Mouse (Mus musculus) heart, postnatal 0 days (tissue): Measurements from ENCODE around the gene Frzb. TPM values are rescaled to one million over a fixed set of nuclear protein-coding genes. Genes with fewer than 3 reads are reported as not detected.

Experiments
- ATAC-seq: fragments of 200-750 bp; cut with Nextera tagmentation; 2 replicates; pipeline ENCODE4 v1.8.0; 2017; ENCODE audit warnings: low read depth, moderate number of reproducible peaks, moderate library complexity; ENCODE audit not compliant: insufficient read depth
- DNase-seq: peaks from one replicate; pipeline ENCODE4 v3.0.0-alpha.2; 2016; ENCODE audit warnings: low spot score
- H3K27ac ChIP-seq: fragments of 300-500 bp; sonication (generic); 2 replicates; pipeline ENCODE4 v1.5.1; 2014; ENCODE audit warnings: low read depth, mild to moderate bottlenecking
- H3K27me3 ChIP-seq: fragments of 300-500 bp; sonication (generic); 2 replicates; pipeline ENCODE4 v1.6.1; 2014; ENCODE audit warnings: low read length, mixed read lengths; ENCODE audit not compliant: control insufficient read depth, insufficient read depth
- H3K36me3 ChIP-seq: fragments of 300-500 bp; sonication (generic); replicated peaks from 2 replicates; pipeline ENCODE4 v1.6.1; 2014; ENCODE audit warnings: low read length, mixed read lengths; ENCODE audit not compliant: control insufficient read depth, insufficient read depth
- H3K4me1 ChIP-seq: fragments of 300-500 bp; sonication (generic); 2 replicates; pipeline ENCODE4 v1.6.1; 2014; ENCODE audit warnings: antibody characterized with exemption; ENCODE audit not compliant: control insufficient read depth, insufficient read depth
- H3K4me2 ChIP-seq: fragments of 300-500 bp; sonication (generic); 2 replicates; pipeline ENCODE4 v1.6.1; 2014; ENCODE audit warnings: low read depth, mild to moderate bottlenecking, low read length, moderate library complexity
- H3K4me3 ChIP-seq: fragments of 300-500 bp; sonication (generic); 2 replicates; pipeline ENCODE4 v1.5.1; 2014; ENCODE audit warnings: low read depth, low read length
- H3K9ac ChIP-seq: fragments of 300-500 bp; sonication (generic); replicated peaks from 2 replicates; pipeline ENCODE4 v1.6.1; 2014; ENCODE audit warnings: low read depth, low read length, mixed read lengths
- H3K9me3 ChIP-seq: fragments of 300-500 bp; sonication (generic); replicated peaks from 2 replicates; pipeline ENCODE4 v1.6.1; 2016; ENCODE audit warnings: low read length; ENCODE audit not compliant: control insufficient read depth
- CTCF ChIP-seq: IDR thresholded peaks from 2 replicates; pipeline ENCODE4 v1.5.1; 2016; ENCODE audit warnings: antibody characterized with exemption, control low read depth, low read depth
- EP300 ChIP-seq: IDR thresholded peaks from 2 replicates; pipeline ENCODE4 v1.6.1; 2016; ENCODE audit warnings: antibody characterized with exemption, low read depth
- WGBS: fragments of 180-500 bp; shearing (Covaris S2); extraction: QIAGEN DNeasy Blood & Tissue Kit; methylation state at CpG from one replicate; pipeline ENCODE4 v1.1.7; 2014; 5-methylcytosine and 5-hydroxymethylcytosine counted together
- polyA plus RNA-seq: library from polyadenylated mRNA; unstranded; fragments of >200 nt; fragmentation: Nextera tagmentation; extraction: Ambion mirVana; gene quantifications from 2 replicates; pipeline ENCODE4 v1.2.1, GENCODE M21; 2015
- total RNA-seq: library from RNA; depleted of rRNA; stranded (reverse); fragments of >200 nt; gene quantifications from 2 replicates; pipeline ENCODE4 v1.2.3, GENCODE M21; 2014; ENCODE audit warnings: low replicate concordance

Frzb gene
- total and polyA plus RNA-seq, 2 experiments from 2014 or later = 5.0 to 6.0 TPM

DNA sequence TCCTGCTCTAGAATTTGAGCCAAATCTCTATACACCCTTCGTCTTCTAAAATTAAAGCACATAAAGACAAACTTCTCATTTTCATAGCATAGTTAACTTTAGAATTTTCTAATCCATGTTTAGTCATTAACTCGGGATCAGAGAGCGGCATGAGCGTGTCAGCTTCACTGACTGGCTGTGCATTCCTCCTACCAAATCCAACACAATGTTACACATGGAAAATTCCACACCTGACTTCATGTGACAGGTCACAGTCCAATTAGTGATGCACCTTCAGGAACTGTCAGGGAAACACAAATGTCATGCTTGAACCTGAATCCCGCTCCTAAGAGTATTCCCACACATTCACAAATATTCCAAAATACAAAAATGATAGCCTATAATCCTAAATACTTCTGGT is 24.3 kb downstream of the Frzb start:
- Histone ChIP-seq H3K36me3 (no peaks in the 10 kb centered on the region), H3K9me3 (no peaks in the 10 kb centered on the region), H3K9ac (no peak overlapping the region), H3K4me2 (no peak overlapping the region), H3K27ac (no peak overlapping the region), H3K27me3 (no peaks in the 10 kb centered on the region), H3K4me3 (no peak overlapping the region), H3K4me1 (no peaks in the 10 kb centered on the region)
- TF ChIP-seq EP300 (no peak), CTCF (no peak)
- whole genome bisulfite sequencing = 93% methylated on average over 5 of the region's 5 CpGs
- DNase-seq = no peak
- no peak for ATAC-seq

DNA sequence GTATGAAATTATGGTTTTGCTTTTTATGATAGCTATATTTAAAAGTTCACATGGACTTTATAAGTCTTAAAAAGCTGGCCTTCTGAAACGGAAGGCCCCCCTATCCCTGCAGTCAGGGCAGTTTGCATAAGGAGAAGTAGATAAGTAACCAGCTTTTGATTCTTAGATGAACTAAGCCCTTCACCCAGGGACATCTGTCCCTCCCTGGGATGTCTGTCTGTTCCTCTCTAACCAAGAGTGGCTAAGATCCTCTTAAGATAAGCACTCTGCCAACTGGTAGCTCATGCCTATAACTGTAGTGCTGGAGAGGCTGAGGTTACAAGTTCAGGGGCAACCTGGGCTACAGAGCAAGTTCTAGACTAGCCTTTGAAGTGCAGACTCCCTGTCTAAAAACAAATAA is 25.4 kb downstream of the Frzb start:
- Histone ChIP-seq H3K9me3 (no peaks in the 10 kb centered on the region), H3K4me1 (no peaks in the 10 kb centered on the region), H3K27me3 (no peaks in the 10 kb centered on the region), H3K36me3 (no peaks in the 10 kb centered on the region), H3K4me3 (no peak overlapping the region), H3K4me2 (no peak overlapping the region), H3K9ac (no peak overlapping the region), H3K27ac (no peak overlapping the region)
- DNase-seq (no peak), ATAC-seq (no peak)
- TF ChIP-seq CTCF (no peak), EP300 (no peak)
- 48% methylated on average over 1 of the region's 1 CpGs for WGBS

- Histone ChIP-seq H3K9me3 (no peaks in the 10 kb centered on the region), H3K36me3 (no peaks in the 10 kb centered on the region), H3K4me3 (no peak overlapping the region), H3K27me3 (no peaks in the 10 kb centered on the region), H3K4me2 (no peak overlapping the region), H3K4me1 (no peaks in the 10 kb centered on the region), H3K9ac (no peak overlapping the region), H3K27ac (no peak overlapping the region)
- DNase-seq (no peak), ATAC-seq (no peak)
- WGBS = 80% methylated on average over 6 of the region's 6 CpGs
- no peak for TF ChIP-seq CTCF
- TF ChIP-seq EP300 = no peak
Observed at GRCm38 (mm10) chr2:80416286-80416685, 31.1 kb downstream of the Frzb start.

DNA sequence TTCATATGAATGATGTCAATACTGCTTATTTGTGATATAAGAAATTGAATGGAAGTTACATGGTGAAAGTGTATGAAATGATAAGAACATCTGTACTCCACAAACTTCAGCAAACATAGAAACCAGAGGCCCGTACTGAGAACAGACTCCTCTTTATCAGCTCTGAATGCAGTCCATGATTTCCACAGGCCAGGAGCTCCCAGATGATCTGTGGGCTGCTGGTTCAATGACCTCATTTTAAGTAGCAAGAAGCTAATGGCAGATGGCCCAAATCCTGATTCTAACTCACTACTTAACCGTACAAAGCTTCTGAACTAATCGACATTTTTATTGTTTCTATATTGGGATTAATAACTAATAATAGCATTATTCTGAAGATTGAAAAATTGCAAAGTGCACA is 33.0 kb downstream of the Frzb start:
- TF ChIP-seq CTCF (no peak), EP300 (no peak)
- Histone ChIP-seq H3K4me3 (no peak overlapping the region), H3K9ac (no peak overlapping the region), H3K27ac (no peak overlapping the region), H3K4me1 (no peaks in the 10 kb centered on the region), H3K9me3 (no peaks in the 10 kb centered on the region), H3K4me2 (no peak overlapping the region), H3K36me3 (no peaks in the 10 kb centered on the region), H3K27me3 (no peaks in the 10 kb centered on the region)
- 43% methylated on average over 3 of the region's 3 CpGs for WGBS
- DNase-seq (no peak), ATAC-seq (no peak)

GRCm38 (mm10) chr2:80413124-80413523 is 34.3 kb downstream of the Frzb start:
- H3K4me2 ChIP-seq = no peak overlapping the region
- WGBS = 79% methylated on average over 18 of the region's 18 CpGs

GRCm38 (mm10) chr2:80409893-80410574 is 37.4 kb downstream of the Frzb start:
- ATAC-seq (no peak), DNase-seq (no peak)
- no peaks in the 10 kb centered on the region for H3K4me1 ChIP-seq
- H3K36me3 ChIP-seq = no peaks in the 10 kb centered on the region
- TF ChIP-seq CTCF = no peak
- TF ChIP-seq EP300 = no peak
- H3K27me3 ChIP-seq = no peaks in the 10 kb centered on the region
- H3K27ac ChIP-seq = no peak overlapping the region
- WGBS = 79% methylated on average over 12 of the region's 12 CpGs
- no peak overlapping the region for H3K4me3 ChIP-seq
- no peak overlapping the region for H3K4me2 ChIP-seq
- no peak overlapping the region for H3K9ac ChIP-seq
- no peaks in the 10 kb centered on the region for H3K9me3 ChIP-seq

More at GRCm38 (mm10) chr2:80413124-80413523, 34.3 kb downstream of the Frzb start:
- Histone ChIP-seq H3K27me3 (no peaks in the 10 kb centered on the region), H3K9ac (no peak overlapping the region), H3K9me3 (no peaks in the 10 kb centered on the region), H3K4me1 (no peaks in the 10 kb centered on the region), H3K27ac (no peak overlapping the region), H3K4me3 (no peak overlapping the region), H3K36me3 (no peaks in the 10 kb centered on the region)
- TF ChIP-seq EP300 = no peak
- no peak for TF ChIP-seq CTCF
- DNase-seq (no peak), ATAC-seq (no peak)
